ENCODE assay signal across 18 mouse cellular contexts in genomic region chr15:57172723-57173122, GRCm38 (mm10).
DNase-seq lines count a peak whose midpoint lies in the region; ATAC-seq lines count a peak whose summit lies in the region.
"Had no signal": no experiment of that assay in that cellular context is flagged by ENCODE, and none has a peak within 500 bp of the region (broad histone marks: within the 10 kb centered on the region; RNA-seq: fewer than 3 reads in every experiment).

No protein-coding gene starts in this region.

- 17% methylated on average over 5 of the region's 5 CpGs for WGBS in heart, embryonic 13.5 days

- peaks cover 10% of the 10 kb centered on the region; the same call in 1 of the 2 replicates for H3K4me1 ChIP-seq in heart, embryonic 13.5 days
- H3K4me1 ChIP-seq: embryonic facial prominence, embryonic 15.5 days; limb, embryonic 15.5 days; midbrain, embryonic 12.5 days had no signal

- no peaks in the 10 kb centered on the region for H3K36me3 ChIP-seq in heart, embryonic 13.5 days
- H3K36me3 ChIP-seq: embryonic facial prominence, embryonic 15.5 days; limb, embryonic 15.5 days; midbrain, embryonic 12.5 days had no signal

- ATAC-seq in heart, embryonic 13.5 days (ENCODE audit: extremely low read depth, insufficient number of reproducible peaks, low FRiP score, low TSS enrichment) = no peak
- ATAC-seq in megakaryocyte-erythroid progenitor cell, adult 5-6 weeks (replicated peaks; ENCODE audit: low FRiP score, low TSS enrichment, poor library complexity, severe bottlenecking) = no peak
- ATAC-seq: forebrain, embryonic 14.5 days; intestine, embryonic 16.5 days had no signal

- peak overlapping the region; percentile 62; the same call in 1 of the 2 replicates for H3K27ac ChIP-seq in heart, embryonic 13.5 days (replicated peaks)
- H3K27ac ChIP-seq: embryonic facial prominence, embryonic 15.5 days; heart, adult 2 months; kidney, postnatal 0 days; limb, embryonic 15.5 days; midbrain, embryonic 12.5 days had no signal

- H3K27me3 ChIP-seq in heart, embryonic 13.5 days (replicated peaks) = no peaks in the 10 kb centered on the region
- H3K27me3 ChIP-seq: embryonic facial prominence, embryonic 15.5 days; limb, embryonic 15.5 days had no signal

- H3K9me3 ChIP-seq in heart, embryonic 13.5 days = no peaks in the 10 kb centered on the region
- H3K9me3 ChIP-seq: embryonic facial prominence, embryonic 15.5 days; limb, embryonic 15.5 days; midbrain, embryonic 12.5 days had no signal

- intact Hi-C loops in heart, postnatal 36 days (cut with DNase I) = no loop called here

- no peak overlapping the region for H3K4me2 ChIP-seq in heart, embryonic 13.5 days
- H3K4me2 ChIP-seq: embryonic facial prominence, embryonic 15.5 days; limb, embryonic 15.5 days; midbrain, embryonic 12.5 days had no signal

- no peak overlapping the region for H3K9ac ChIP-seq in heart, embryonic 13.5 days
- H3K9ac ChIP-seq: embryonic facial prominence, embryonic 15.5 days; limb, embryonic 15.5 days; midbrain, embryonic 12.5 days had no signal

- DNase-seq in heart, postnatal 36 days = no peak
- DNase-seq in retina, adult 2 months (ENCODE audit: low read depth, low spot score) = peak; percentile 4
- DNase-seq in retina, embryonic 14.5 days (ENCODE audit: low spot score) = no peak
- DNase-seq in fibroblast of lung, adult 2 months (ENCODE audit: low read depth) = peak; percentile 38
- no peak for DNase-seq in frontal cortex, postnatal 36 days (ENCODE audit: low spot score in 2 of 2)
- no peak for DNase-seq in urinary bladder, adult 2 months (ENCODE audit: low spot score)
- DNase-seq: cerebellum, adult 2 months; heart, adult 2 months; lung, postnatal 10 days; thymus, adult 18-20 months had no signal

- H3K4me3 ChIP-seq in heart, embryonic 13.5 days = no peak overlapping the region
- H3K4me3 ChIP-seq: embryonic facial prominence, embryonic 15.5 days; heart, adult 2 months; limb, embryonic 15.5 days; midbrain, embryonic 12.5 days had no signal

Comparison
In these comparisons a context has a peak if more than half of its experiments do, and no peak if none do; other contexts are left out.
1. DNase-seq: peak in retina, adult 2 months (single experiment) and fibroblast of lung, adult 2 months (single experiment); none in heart, postnatal 36 days (0 of 2), retina, embryonic 14.5 days (single experiment), frontal cortex, postnatal 36 days (0 of 2) and urinary bladder, adult 2 months (single experiment).